Mouse (Mus musculus) neural tube, embryonic 11.5 days (tissue): Measurements from ENCODE around the gene Sf3a2. TPM values are rescaled to one million over a fixed set of nuclear protein-coding genes. Genes with fewer than 3 reads are reported as not detected.
A peak's percentile ranks its signal among the peaks of the same experiment; 100 is the strongest.

Source experiments
- ATAC-seq: fragments of 200-750 bp; cut with Nextera tagmentation; 2 replicates; pipeline ENCODE4 v1.8.0; 2017; ENCODE audit warnings: moderate number of reproducible peaks, mild to moderate bottlenecking, moderate TSS enrichment, moderate library complexity; ENCODE audit not compliant: insufficient read depth, low FRiP score, low TSS enrichment
- DNase-seq: peaks from one replicate; pipeline ENCODE4 v3.0.0-alpha.2; 2015; ENCODE audit warnings: low spot score
- H3K27ac ChIP-seq: fragments of 300-500 bp; sonication (generic); 2 replicates; pipeline ENCODE4 v1.5.1; 2014; ENCODE audit warnings: low read depth, mild to moderate bottlenecking, low read length
- H3K27me3 ChIP-seq: fragments of 300-500 bp; sonication (generic); 2 replicates; pipeline ENCODE4 v1.6.1; 2014; ENCODE audit warnings: mild to moderate bottlenecking, low read length, mixed read lengths; ENCODE audit not compliant: control insufficient read depth, insufficient read depth
- H3K36me3 ChIP-seq: fragments of 300-500 bp; sonication (generic); 2 replicates; pipeline ENCODE4 v1.6.1; 2014; ENCODE audit warnings: mild to moderate bottlenecking, low read length, moderate library complexity, mixed read lengths; ENCODE audit not compliant: control insufficient read depth, insufficient read depth
- H3K4me1 ChIP-seq: fragments of 300-500 bp; sonication (generic); 2 replicates; pipeline ENCODE4 v1.6.1; 2014; ENCODE audit warnings: low read length, mixed read lengths; ENCODE audit not compliant: control insufficient read depth, insufficient read depth
- H3K4me2 ChIP-seq: fragments of 300-500 bp; sonication (generic); 2 replicates; pipeline ENCODE4 v1.6.1; 2014; ENCODE audit warnings: low read depth, mild to moderate bottlenecking, moderate library complexity
- H3K4me3 ChIP-seq: fragments of 300-500 bp; sonication (generic); 2 replicates; pipeline ENCODE4 v1.5.1; 2014; ENCODE audit warnings: low read depth, low read length
- H3K9ac ChIP-seq: fragments of 300-500 bp; sonication (generic); 2 replicates; pipeline ENCODE4 v1.6.1; 2014; ENCODE audit warnings: mild to moderate bottlenecking, low read length
- H3K9me3 ChIP-seq: fragments of 300-500 bp; sonication (generic); 2 replicates; pipeline ENCODE4 v1.6.1; 2016; ENCODE audit warnings: low read length; ENCODE audit not compliant: control insufficient read depth
- WGBS: fragments of 180-500 bp; shearing (Covaris S2); extraction: QIAGEN DNeasy Blood & Tissue Kit; methylation state at CpG from one replicate; pipeline ENCODE4 v1.1.7; 2014; 5-methylcytosine and 5-hydroxymethylcytosine counted together
- polyA plus RNA-seq: library from polyadenylated mRNA; unstranded; fragments of >200 nt; fragmentation: Nextera tagmentation; extraction: Ambion mirVana; gene quantifications from 2 replicates; pipeline ENCODE4 v1.2.1, GENCODE M21; 2014

Sf3a2 gene
- polyA plus RNA-seq, 1 experiment from 2014 or later = 96.6 TPM

DNA sequence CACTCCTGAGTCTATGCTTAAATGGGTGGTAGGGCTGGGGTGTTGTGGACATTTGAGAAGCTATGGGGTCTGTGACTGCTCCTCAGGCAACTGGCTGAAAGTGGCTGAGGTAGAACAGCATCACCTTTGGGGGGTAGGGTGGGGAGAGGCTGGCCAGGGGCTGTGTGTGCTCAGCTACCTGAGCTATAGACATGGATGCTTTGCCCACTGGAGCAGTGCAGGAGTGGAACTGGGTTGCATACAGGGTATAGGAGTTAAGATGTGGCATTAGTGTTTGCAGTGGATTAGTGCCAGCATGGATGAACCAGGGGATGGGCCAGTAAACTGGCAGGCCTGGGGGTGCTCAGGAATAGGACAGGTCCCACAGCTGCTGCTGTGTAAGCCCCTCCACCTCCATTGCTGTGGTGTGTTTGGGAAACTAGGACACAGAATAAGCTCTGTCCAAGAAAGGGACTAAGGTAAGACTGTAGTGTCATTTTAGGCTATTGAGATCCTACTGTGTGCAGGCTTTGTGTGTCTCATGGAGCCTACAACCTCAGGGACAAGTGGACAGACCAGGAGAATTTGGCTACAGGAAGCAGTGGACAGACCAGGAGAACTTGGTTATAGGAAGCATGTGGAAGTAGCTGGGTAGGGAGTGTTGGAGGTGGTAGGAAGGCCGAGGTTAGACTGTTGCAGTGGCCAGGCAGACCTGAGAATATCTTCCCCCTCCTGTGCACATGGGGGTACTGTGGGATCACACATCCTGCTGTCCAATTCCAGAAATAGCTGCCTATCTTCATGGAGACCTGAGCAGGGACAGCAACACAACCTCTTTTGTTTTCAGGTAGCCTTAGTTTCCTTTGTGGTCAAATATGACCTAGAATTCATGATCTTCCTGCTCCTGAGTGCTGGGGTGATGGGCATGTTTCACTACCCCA, 31.6 kb downstream of the Sf3a2 start:
- Histone ChIP-seq H3K9ac (no peak overlapping the region), H3K9me3 (no peaks in the 10 kb centered on the region), H3K4me3 (no peak overlapping the region), H3K4me2 (0 out of 2 replicates have a peak overlapping the region, but pooled peaks have one; percentile 1), H3K4me1 (peaks cover 16% of the 10 kb centered on the region), H3K36me3 (peaks cover 4% of the 10 kb centered on the region), H3K27ac (no peak overlapping the region), H3K27me3 (peaks cover 13% of the 10 kb centered on the region)
- no peak for DNase-seq
- 77% methylated on average over 1 of the region's 1 CpGs for WGBS
- no peak for ATAC-seq

DNA sequence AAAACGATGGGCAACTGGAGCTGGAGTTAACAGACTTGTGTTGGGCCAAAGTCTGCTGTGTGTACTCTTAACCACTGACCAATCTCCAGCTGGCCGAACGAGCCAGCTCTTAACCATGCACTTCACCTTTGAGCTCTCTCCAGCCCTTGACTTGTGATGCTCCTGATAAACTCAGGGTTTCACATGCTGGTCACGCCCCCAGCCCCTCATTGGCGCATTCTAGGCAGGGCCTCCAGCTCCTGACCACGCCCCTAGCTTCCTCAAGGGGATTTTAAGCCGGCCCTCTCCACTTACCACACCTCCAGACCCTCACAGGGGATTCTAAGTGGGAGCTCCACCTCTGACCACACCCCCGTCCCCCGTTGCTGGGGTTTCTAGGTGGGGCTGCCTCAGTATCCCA, 33.1 kb downstream of the Sf3a2 start:
- Histone ChIP-seq H3K9ac (no peak overlapping the region), H3K36me3 (peaks cover 4% of the 10 kb centered on the region), H3K27me3 (peaks cover 26% of the 10 kb centered on the region), H3K27ac (no peak overlapping the region), H3K4me2 (peak overlapping the region; percentile 5; the same call in 1 of the 2 replicates), H3K4me3 (no peak overlapping the region), H3K9me3 (no peaks in the 10 kb centered on the region), H3K4me1 (peaks cover 16% of the 10 kb centered on the region)
- DNase-seq (peak; percentile 72), ATAC-seq (no peak)
- WGBS = 4% methylated on average over 9 of the region's 9 CpGs

DNA sequence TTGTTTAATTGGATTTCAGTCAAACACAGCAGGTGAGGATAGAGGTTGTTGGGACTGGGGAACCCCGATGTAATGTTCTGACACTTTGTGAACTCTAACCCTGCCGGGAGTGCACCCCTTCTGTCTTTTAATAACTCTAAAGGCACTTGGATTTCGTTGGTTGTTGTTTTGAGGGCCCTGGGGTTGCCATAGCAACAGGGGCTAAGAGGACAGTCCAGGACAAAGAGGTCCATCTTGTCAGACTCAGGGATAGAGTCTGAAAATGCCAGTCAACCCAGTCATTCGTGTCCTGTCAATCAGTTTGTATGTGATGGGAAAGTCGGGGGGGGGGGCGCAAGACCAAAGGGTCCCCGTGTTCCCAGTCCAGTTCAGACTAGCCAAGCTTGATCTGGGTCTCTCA, 34.8 kb downstream of the Sf3a2 start:
- Histone ChIP-seq H3K9ac (no peak overlapping the region), H3K27ac (no peak overlapping the region), H3K36me3 (peaks cover 4% of the 10 kb centered on the region), H3K4me2 (no peak overlapping the region), H3K4me3 (no peak overlapping the region), H3K9me3 (no peaks in the 10 kb centered on the region), H3K4me1 (peaks cover 10% of the 10 kb centered on the region), H3K27me3 (peaks cover 29% of the 10 kb centered on the region)
- ATAC-seq (no peak), DNase-seq (no peak)
- 65% methylated on average over 7 of the region's 7 CpGs for WGBS

DNA sequence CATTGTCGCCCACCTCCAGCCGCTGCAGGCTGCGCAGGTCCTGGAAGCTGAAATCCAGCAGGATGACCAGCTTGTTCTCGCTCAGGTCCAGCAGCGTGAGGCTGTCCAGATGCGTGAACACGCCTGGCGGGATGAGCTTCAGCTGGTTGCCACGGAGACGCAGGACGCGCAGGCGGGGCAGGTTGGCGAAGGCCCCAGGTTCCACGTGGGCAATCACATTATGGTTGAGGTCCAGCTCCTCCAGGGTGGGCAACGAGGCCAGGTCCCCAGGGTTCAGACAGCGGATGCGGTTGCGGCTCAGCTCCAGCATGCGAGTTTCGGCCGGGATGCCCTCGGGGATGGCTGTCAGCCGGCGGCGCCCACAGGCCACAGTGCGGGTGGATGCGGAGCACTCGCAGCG, 37.6 kb downstream of the Sf3a2 start:
- H3K27me3 ChIP-seq = peaks cover 29% of the 10 kb centered on the region
- H3K4me1 ChIP-seq = peaks cover 7% of the 10 kb centered on the region; the same call in 1 of the 2 replicates
- no peak for ATAC-seq
- no peak overlapping the region for H3K27ac ChIP-seq
- no peak for DNase-seq
- no peak overlapping the region for H3K9ac ChIP-seq
- H3K4me3 ChIP-seq = 0 out of 2 replicates have a peak overlapping the region, but pooled peaks have one; percentile 3
- H3K4me2 ChIP-seq = no peak overlapping the region
- H3K9me3 ChIP-seq = no peaks in the 10 kb centered on the region
- no peaks in the 10 kb centered on the region for H3K36me3 ChIP-seq
- WGBS = 53% methylated on average over 30 of the region's 30 CpGs

DNA sequence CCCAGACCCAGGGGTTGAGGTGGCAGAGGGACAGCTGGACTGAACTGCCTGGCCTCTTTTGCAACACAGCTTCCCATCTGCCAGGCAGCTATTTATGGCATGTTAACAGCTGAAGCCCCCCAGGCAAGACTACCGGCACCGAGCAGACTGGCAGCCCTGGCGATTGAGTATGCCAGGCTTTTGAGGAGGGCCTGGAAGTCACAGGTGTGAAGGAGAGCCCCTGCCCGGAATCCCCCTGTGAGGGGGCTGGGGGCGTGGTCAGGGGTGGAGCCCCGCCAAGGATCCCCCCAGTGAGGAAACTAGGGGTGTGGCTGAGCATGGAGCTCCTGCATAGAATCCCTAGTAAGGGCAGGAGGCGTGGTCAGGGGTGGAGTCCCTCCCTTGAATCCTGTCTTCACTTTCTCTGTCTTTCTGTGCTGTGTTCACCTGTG, 39.0 kb downstream of the Sf3a2 start:
- Histone ChIP-seq H3K27me3 (peaks cover 29% of the 10 kb centered on the region), H3K9ac (no peak overlapping the region), H3K9me3 (no peaks in the 10 kb centered on the region), H3K4me1 (no peaks in the 10 kb centered on the region), H3K27ac (no peak overlapping the region), H3K4me3 (no peak overlapping the region), H3K36me3 (no peaks in the 10 kb centered on the region), H3K4me2 (no peak overlapping the region)
- WGBS = 48% methylated on average over 7 of the region's 7 CpGs
- DNase-seq (no peak), ATAC-seq (no peak)

DNA sequence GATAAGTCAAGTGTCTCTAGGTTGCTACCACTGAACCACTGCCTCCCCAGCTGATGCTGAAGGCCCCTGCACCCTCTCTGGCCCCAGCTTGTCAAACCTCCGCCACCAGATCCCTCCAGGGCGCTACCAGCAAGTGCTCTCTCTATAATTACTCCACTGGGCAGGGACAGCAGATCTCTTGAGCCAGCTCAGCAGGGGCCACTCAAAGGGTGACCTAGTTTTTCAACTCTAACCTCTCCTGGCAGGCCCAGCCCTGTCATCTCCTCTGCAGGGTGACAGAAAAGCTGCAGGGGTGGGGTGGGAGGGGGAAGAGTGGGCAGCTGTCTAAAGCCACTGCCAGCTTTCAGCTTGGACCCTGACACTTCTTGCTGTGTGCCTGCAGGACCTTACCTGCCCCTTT, 39.8 kb downstream of the Sf3a2 start:
- 14% methylated on average over 2 of the region's 2 CpGs for WGBS
- no peak overlapping the region for H3K27ac ChIP-seq
- H3K27me3 ChIP-seq = peaks cover 37% of the 10 kb centered on the region
- no peak overlapping the region for H3K9ac ChIP-seq
- DNase-seq = no peak
- H3K4me3 ChIP-seq = no peak overlapping the region
- H3K4me1 ChIP-seq = no peaks in the 10 kb centered on the region
- no peak for ATAC-seq
- no peaks in the 10 kb centered on the region for H3K36me3 ChIP-seq
- no peaks in the 10 kb centered on the region for H3K9me3 ChIP-seq
- no peak overlapping the region for H3K4me2 ChIP-seq

DNA sequence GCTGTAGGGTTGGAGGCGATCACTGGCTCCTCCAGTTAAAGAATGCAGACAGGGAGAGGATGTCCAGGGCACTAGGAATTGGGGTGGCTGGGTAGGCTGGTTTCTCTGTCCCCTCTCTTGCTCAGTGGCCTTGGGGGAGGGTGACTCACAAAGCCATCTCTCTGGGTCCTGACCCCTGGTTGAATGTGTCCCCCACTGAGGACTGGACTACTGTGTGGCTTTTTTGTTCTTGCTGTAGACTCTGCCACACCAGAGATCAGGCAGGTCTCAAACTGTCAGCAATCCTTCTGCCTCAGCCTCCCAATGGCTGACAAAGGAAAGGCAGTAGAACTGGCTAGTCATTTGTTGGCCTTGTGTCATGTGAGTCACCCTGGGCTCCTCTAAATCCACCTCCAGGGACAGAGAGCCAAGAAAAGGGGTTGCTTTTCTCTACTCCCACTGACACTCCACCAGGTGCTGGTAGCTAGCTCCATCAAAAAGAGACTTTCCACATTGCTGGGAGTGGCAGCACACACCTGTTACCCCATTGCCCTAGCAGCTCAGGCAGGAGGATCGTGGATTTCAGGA, 40.4 kb downstream of the Sf3a2 start:
- no peak overlapping the region for H3K4me2 ChIP-seq
- DNase-seq (no peak), ATAC-seq (no peak)
- peaks cover 42% of the 10 kb centered on the region for H3K27me3 ChIP-seq
- WGBS = 64% methylated on average over 2 of the region's 2 CpGs
- H3K27ac ChIP-seq = no peak overlapping the region
- no peaks in the 10 kb centered on the region for H3K36me3 ChIP-seq
- H3K4me3 ChIP-seq = no peak overlapping the region
- no peaks in the 10 kb centered on the region for H3K4me1 ChIP-seq
- no peak overlapping the region for H3K9ac ChIP-seq
- H3K9me3 ChIP-seq = no peaks in the 10 kb centered on the region

DNA sequence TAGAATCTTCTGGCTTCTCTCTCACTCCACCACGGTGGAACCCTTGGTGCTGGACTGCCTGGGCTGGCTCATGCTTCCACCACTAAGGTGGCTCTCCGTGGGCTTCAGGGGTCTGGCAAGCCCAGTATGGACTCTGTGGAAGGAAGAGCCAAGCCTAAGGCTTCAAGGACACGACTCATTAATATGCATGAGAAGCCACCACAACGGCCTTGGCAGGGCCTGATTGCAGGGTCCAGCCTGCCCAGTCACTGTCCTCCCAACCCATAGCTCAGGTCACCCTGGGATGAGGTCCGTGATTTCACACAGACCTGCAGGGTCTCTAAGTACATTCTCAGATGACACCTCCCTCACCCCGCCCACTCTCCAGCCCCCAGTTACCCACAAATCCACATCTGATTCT, 41.9 kb downstream of the Sf3a2 start:
- ATAC-seq (no peak), DNase-seq (no peak)
- no peak overlapping the region for H3K27ac ChIP-seq
- H3K27me3 ChIP-seq = peaks cover 42% of the 10 kb centered on the region
- H3K9me3 ChIP-seq = no peaks in the 10 kb centered on the region
- H3K9ac ChIP-seq = no peak overlapping the region; the same call in 1 of the 2 replicates
- H3K4me2 ChIP-seq = no peak overlapping the region
- no peak overlapping the region for H3K4me3 ChIP-seq
- WGBS = 56% methylated on average over 6 of the region's 6 CpGs
- H3K4me1 ChIP-seq = no peaks in the 10 kb centered on the region; the same call in 1 of the 2 replicates
- no peaks in the 10 kb centered on the region for H3K36me3 ChIP-seq
